Mouse (Mus musculus): ENCODE measurements around the gene Plaa. TPM values are rescaled to one million over a fixed set of nuclear protein-coding genes. Genes with fewer than 3 reads are reported as not detected.
A peak's percentile ranks its signal among the peaks of the same experiment; 100 is the strongest.

Gene Plaa
- total RNA-seq, 2 experiments from 2014 or later = 53.9 to 154 TPM

DNA sequence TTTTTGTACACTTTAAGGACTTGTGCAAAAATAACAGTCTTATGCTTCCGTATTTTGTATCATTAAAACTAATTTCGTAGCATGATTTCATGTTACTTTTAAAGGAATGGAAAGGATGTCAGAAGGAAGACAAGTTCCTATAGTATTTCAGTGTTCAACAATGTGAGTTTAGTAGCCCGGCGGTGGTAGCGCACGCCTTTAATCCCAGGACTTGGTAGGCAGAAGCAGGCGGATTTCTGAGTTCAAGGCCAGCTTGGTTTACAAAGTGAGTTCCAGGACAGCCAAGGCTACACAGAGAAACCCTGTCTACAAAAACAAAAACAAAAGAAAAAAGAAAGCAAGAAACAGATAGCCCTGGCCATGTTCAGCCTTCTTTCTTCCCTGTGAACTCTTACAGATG is 45.9 kb downstream of the Plaa start:
- no peak for ATAC-seq (replicated peaks; ENCODE audit: low FRiP score, low TSS enrichment, poor library complexity, severe bottlenecking)

- peak; percentile 98 for ATAC-seq (replicated peaks; ENCODE audit: low FRiP score, low TSS enrichment, poor library complexity, severe bottlenecking)
Measured at GRCm38 (mm10) chr4:94556265-94557054, 46.6 kb downstream of the Plaa start, which contains the start of the genes Gm10306 and Caap1. TSS of gene Gm10306 (plus strand) at chr4:94556546. TSS of gene Caap1 (minus strand) at chr4:94556796.

GRCm38 (mm10) chr4:94554955-94555494 is 48.0 kb downstream of the Plaa start:
- ATAC-seq (replicated peaks; ENCODE audit: low FRiP score, low TSS enrichment, poor library complexity, severe bottlenecking) = 0 out of 2 replicates have a peak, but pooled peaks have one; percentile 29

GRCm38 (mm10) chr4:94544321-94544720 is 58.7 kb downstream of the Plaa start:
- no peak for ATAC-seq (replicated peaks; ENCODE audit: low FRiP score, low TSS enrichment, poor library complexity, severe bottlenecking)

- 0 out of 2 replicates have a peak, but pooled peaks have one; percentile 61 for ATAC-seq (replicated peaks; ENCODE audit: low FRiP score, low TSS enrichment, poor library complexity, severe bottlenecking)
Measured at GRCm38 (mm10) chr4:94543041-94543440, 60.0 kb downstream of the Plaa start.

- ATAC-seq (replicated peaks; ENCODE audit: low FRiP score, low TSS enrichment, poor library complexity, severe bottlenecking) = no peak
Measured at GRCm38 (mm10) chr4:94533205-94533604, 69.8 kb downstream of the Plaa start.

GRCm38 (mm10) chr4:94529448-94529847 is 73.6 kb downstream of the Plaa start:
- ATAC-seq (replicated peaks; ENCODE audit: low FRiP score, low TSS enrichment, poor library complexity, severe bottlenecking) = no peak

- 0 out of 2 replicates have a peak, but pooled peaks have one; percentile 59 for ATAC-seq (replicated peaks; ENCODE audit: low FRiP score, low TSS enrichment, poor library complexity, severe bottlenecking)
Measured at GRCm38 (mm10) chr4:94523321-94523720, 79.7 kb downstream of the Plaa start.

GRCm38 (mm10) chr4:94517631-94518030 is 85.4 kb downstream of the Plaa start:
- ATAC-seq (replicated peaks; ENCODE audit: low FRiP score, low TSS enrichment, poor library complexity, severe bottlenecking) = peak; percentile 85

Other genes starting within 250 kb of the Plaa start
- gene Gm10306, start 46.7 kb downstream of the Plaa start, total RNA-seq (2014; fragmentation: Nextera tagmentation) = not detected in 2 replicates
- not detected in 2 replicates for gene Gm10306, start 46.7 kb downstream of the Plaa start, total RNA-seq (2017)
- 15.3 and 23.8 TPM in 2 replicates for gene Caap1, start 46.4 kb downstream of the Plaa start, total RNA-seq (2014; fragmentation: Nextera tagmentation)
- 29.9 and 34.4 TPM in 2 replicates for gene Caap1, start 46.4 kb downstream of the Plaa start, total RNA-seq (2017)
- gene Ift74, start 11.2 kb upstream of the Plaa start, total RNA-seq (2014; fragmentation: Nextera tagmentation) = 6.9 and 8.2 TPM in 2 replicates
- gene Ift74, start 11.2 kb upstream of the Plaa start, total RNA-seq (2017) = 18.3 and 20.9 TPM in 2 replicates
- gene Lrrc19, start 46.9 kb upstream of the Plaa start, total RNA-seq (2014; fragmentation: Nextera tagmentation) = not detected in 2 replicates
- gene Lrrc19, start 46.9 kb upstream of the Plaa start, total RNA-seq (2017) = not detected in 2 replicates
- gene Tek, start 136.0 kb upstream of the Plaa start, total RNA-seq (2014; fragmentation: Nextera tagmentation) = 0.46 and 4.6 TPM in 2 replicates
- 2.0 and 9.5 TPM in 2 replicates for gene Tek, start 136.0 kb upstream of the Plaa start, total RNA-seq (2017)